Mouse (Mus musculus) liver, embryonic 16.5 days (tissue): Measurements from ENCODE around the gene Xirp1. TPM values are rescaled to one million over a fixed set of nuclear protein-coding genes. Genes with fewer than 3 reads are reported as not detected.

ENCODE experiments used
- polyA plus RNA-seq: library from polyadenylated mRNA; unstranded; fragments of >200 nt; fragmentation: Nextera tagmentation; extraction: Ambion mirVana; gene quantifications from 2 replicates; pipeline ENCODE4 v1.2.1, GENCODE M21; 2015

The Xirp1 gene
- polyA plus RNA-seq, 1 experiment from 2014 or later: 0.26 TPM

Other genes with a start within 250 kb of the Xirp1 start
- 0.02 and 0.04 TPM in 2 replicates for gene Scn11a, start 198.1 kb downstream of the Xirp1 start, polyA plus RNA-seq
- 19.4 and 21.1 TPM in 2 replicates for gene Wdr48, start 128.7 kb downstream of the Xirp1 start, polyA plus RNA-seq
- gene Gorasp1, start 86.0 kb downstream of the Xirp1 start, polyA plus RNA-seq: 10.6 and 12.1 TPM in 2 replicates
- gene Ttc21a, start 86.0 kb downstream of the Xirp1 start, polyA plus RNA-seq: 0.08 and 0.21 TPM in 2 replicates
- 2.5 and 3.3 TPM in 2 replicates for gene Csrnp1, start 38.9 kb downstream of the Xirp1 start, polyA plus RNA-seq
- 3.1 and 3.2 TPM in 2 replicates for gene Cx3cr1, start 46.3 kb upstream of the Xirp1 start, polyA plus RNA-seq
- gene Ccr8, start 68.5 kb upstream of the Xirp1 start, polyA plus RNA-seq: 0.07 TPM in 1 of 2 replicates, not detected in the other
- gene Slc25a38, start 86.8 kb upstream of the Xirp1 start, polyA plus RNA-seq: 113 and 118 TPM in 2 replicates
- gene Rpsa, start 104.1 kb upstream of the Xirp1 start, polyA plus RNA-seq: 727 and 769 TPM in 2 replicates
- not detected in 2 replicates for gene Mobp, start 126.1 kb upstream of the Xirp1 start, polyA plus RNA-seq